Mouse (Mus musculus) cerebellum, adult 2 months (tissue): Measurements from ENCODE around the gene Aldh6a1. TPM values are rescaled to one million over a fixed set of nuclear protein-coding genes. Genes with fewer than 3 reads are reported as not detected.
A peak's percentile ranks its signal among the peaks of the same experiment; 100 is the strongest.

Source experiments
- DNase-seq, 2 experiments: peaks; one replicate each; pipeline ENCODE4 v3.0.0; 2021
- H3K27ac ChIP-seq: fragments of 200-500 bp; 2 replicates; pipeline ENCODE4 v1.5.1; 2012; ENCODE audit warnings: low read length, control low read depth, inconsistent platforms; ENCODE audit not compliant: insufficient read depth
- H3K27me3 ChIP-seq: fragments of 200-500 bp; 2 replicates; pipeline ENCODE4 v1.6.1; 2012; ENCODE audit warnings: inconsistent platforms, mild to moderate bottlenecking, low read length, moderate library complexity; ENCODE audit not compliant: control insufficient read depth, insufficient read depth
- H3K4me1 ChIP-seq: fragments of 200-500 bp; 2 replicates; pipeline ENCODE4 v1.6.1; 2011; ENCODE audit warnings: low read length; ENCODE audit not compliant: control insufficient read depth, insufficient read depth
- H3K4me3 ChIP-seq: fragments of 200-500 bp; replicated peaks from 2 replicates; pipeline ENCODE3; 2011; ENCODE audit warnings: mild to moderate bottlenecking, low read depth, low read length, control low read depth; ENCODE audit not compliant: insufficient read depth
- CTCF ChIP-seq: fragments of 200-500 bp; IDR thresholded peaks from 2 replicates; pipeline ENCODE4 v1.5.1; 2011; ENCODE audit warnings: low read depth, mild to moderate bottlenecking, control low read depth, low read length, moderate library complexity, borderline replicate concordance; ENCODE audit not compliant: insufficient read depth
- POLR2A ChIP-seq: fragments of 200-500 bp; IDR thresholded peaks from 2 replicates; pipeline ENCODE4 v1.6.1; 2011; ENCODE audit warnings: low read length, control low read depth, borderline replicate concordance; ENCODE audit not compliant: insufficient read depth
- WGBS: fragments of 180-500 bp; shearing (Covaris S2); methylation state at CpG from one replicate; pipeline ENCODE4 v1.1.7; 2018; 5-methylcytosine and 5-hydroxymethylcytosine counted together
- polyA plus RNA-seq: library from polyadenylated mRNA; depleted of rRNA; stranded (reverse); fragments of >200 nt; gene quantifications from 2 replicates; pipeline ENCODE4 v1.2.3, GENCODE M21; 2012

Gene Aldh6a1
- polyA plus RNA-seq, 1 experiment: 39.4 TPM

GRCm38 (mm10) chr12:84447386-84447785 is 3.4 kb downstream of the Aldh6a1 start:
- Histone ChIP-seq H3K4me3 (no peak overlapping the region), H3K27ac (no peak overlapping the region), H3K4me1 (no peaks in the 10 kb centered on the region), H3K27me3 (no peaks in the 10 kb centered on the region)
- TF ChIP-seq CTCF: no peak
- TF ChIP-seq POLR2A: no peak
- no peak for DNase-seq
- 78% methylated on average over 1 of the region's 1 CpGs for WGBS

DNA sequence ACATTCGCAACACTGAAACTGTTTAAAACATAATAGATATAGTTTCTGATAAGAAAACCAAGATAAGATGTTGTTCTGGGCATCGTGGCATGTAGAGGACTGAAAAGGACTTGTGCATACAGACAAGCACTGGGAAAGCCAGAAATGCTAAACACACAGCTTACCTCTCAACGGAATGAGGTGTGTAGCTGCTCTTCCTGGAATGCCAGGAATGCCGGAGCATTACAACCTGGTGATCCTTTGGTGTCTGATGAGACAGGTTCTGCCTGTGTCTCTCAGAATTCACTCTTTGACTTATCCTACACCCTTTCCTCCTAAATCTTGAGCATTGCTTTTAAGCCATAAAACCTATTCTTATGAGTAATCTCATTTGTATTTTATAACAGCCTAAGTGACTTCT is 8.3 kb downstream of the Aldh6a1 start:
- TF ChIP-seq CTCF (no peak), POLR2A (no peak)
- Histone ChIP-seq H3K4me3 (no peak overlapping the region), H3K27me3 (no peaks in the 10 kb centered on the region), H3K4me1 (no peaks in the 10 kb centered on the region), H3K27ac (no peak overlapping the region)
- 80% methylated on average over 4 of the region's 4 CpGs for WGBS
- no peak for DNase-seq

- no peaks in the 10 kb centered on the region for H3K4me1 ChIP-seq
- TF ChIP-seq POLR2A (no peak), CTCF (no peak)
- H3K27me3 ChIP-seq: no peaks in the 10 kb centered on the region
- DNase-seq: no peak
- no peak overlapping the region for H3K4me3 ChIP-seq
- 87% methylated on average over 2 of the region's 2 CpGs for WGBS
- no peak overlapping the region for H3K27ac ChIP-seq
Measured at GRCm38 (mm10) chr12:84438697-84439096, 12.1 kb downstream of the Aldh6a1 start.

DNA sequence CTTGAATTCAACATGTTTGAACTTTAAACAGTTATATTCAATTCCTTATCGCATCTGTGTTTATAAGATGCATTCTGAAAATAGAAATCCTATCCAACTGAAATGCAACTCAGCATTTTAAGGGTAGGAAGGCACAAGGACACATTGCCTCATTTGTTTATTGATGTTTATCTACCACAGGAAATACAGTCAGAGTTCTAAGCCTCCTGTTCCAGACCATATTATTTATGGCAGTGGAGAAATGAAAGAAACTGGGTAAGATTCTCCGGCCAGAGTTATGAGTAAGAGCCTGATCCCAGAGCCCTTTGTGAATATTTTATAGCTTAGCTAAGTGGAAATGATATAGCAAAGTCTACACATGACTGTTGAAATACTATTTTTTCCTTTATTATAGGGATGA is 21.0 kb downstream of the Aldh6a1 start:
- H3K4me3 ChIP-seq: no peak overlapping the region
- TF ChIP-seq POLR2A (no peak), CTCF (no peak)
- DNase-seq: no peak
- no peaks in the 10 kb centered on the region for H3K27me3 ChIP-seq
- WGBS: 92% methylated on average over 2 of the region's 2 CpGs
- no peak overlapping the region for H3K27ac ChIP-seq
- H3K4me1 ChIP-seq: no peaks in the 10 kb centered on the region

GRCm38 (mm10) chr12:84423990-84424389 is 26.8 kb downstream of the Aldh6a1 start:
- H3K4me1 ChIP-seq: no peaks in the 10 kb centered on the region
- H3K27ac ChIP-seq: no peak overlapping the region
- H3K27me3 ChIP-seq: no peaks in the 10 kb centered on the region
- TF ChIP-seq CTCF: no peak
- no peak for TF ChIP-seq POLR2A
- no peak for DNase-seq
- 53% methylated on average over 3 of the region's 3 CpGs for WGBS
- no peak overlapping the region for H3K4me3 ChIP-seq

- Histone ChIP-seq H3K27ac (no peak overlapping the region), H3K4me1 (no peaks in the 10 kb centered on the region), H3K27me3 (no peaks in the 10 kb centered on the region), H3K4me3 (peak overlapping the region; percentile 78)
- TF ChIP-seq CTCF (no peak), POLR2A (no peak)
- 42% methylated on average over 18 of the region's 18 CpGs for WGBS
- no peak for DNase-seq
Measured at GRCm38 (mm10) chr12:84417605-84417922, 33.2 kb downstream of the Aldh6a1 start.

- 3% methylated on average over 50 of the region's 50 CpGs for WGBS
- H3K4me1 ChIP-seq: no peaks in the 10 kb centered on the region
- H3K4me3 ChIP-seq: peak within 1 kb of the TSS; percentile 78
- peak; percentile 89 for TF ChIP-seq POLR2A
- TF ChIP-seq CTCF: no peak
- peak within 1 kb of the TSS; percentile 37; the same call in 1 of the 2 replicates for H3K27ac ChIP-seq
- DNase-seq: peak; percentile 84 to 85
- H3K27me3 ChIP-seq: no peaks in the 10 kb centered on the region
Measured at GRCm38 (mm10) chr12:84416834-84417604, 33.8 kb downstream of the Aldh6a1 start, which contains the start of gene Rnf113a2. TSS of gene Rnf113a2 (plus strand) at chr12:84417196.

GRCm38 (mm10) chr12:84408819-84409507 is 41.8 kb downstream of the Aldh6a1 start, which contains the start of the genes Entpd5 and Bbof1:
TSS of gene Entpd5 (minus strand) at chr12:84409029.
TSS of gene Bbof1 (plus strand) at chr12:84409071.
- no peaks in the 10 kb centered on the region for H3K27me3 ChIP-seq
- WGBS: 1% methylated on average over 63 of the region's 63 CpGs
- TF ChIP-seq POLR2A (peak; percentile 64; the same call in 1 of the 2 replicates), CTCF (no peak)
- DNase-seq: peak; percentile 94 to 95
- peak within 1 kb of the TSS; percentile 83 for H3K27ac ChIP-seq
- no peaks in the 10 kb centered on the region; the same call in 1 of the 2 replicates for H3K4me1 ChIP-seq
- peak within 1 kb of the TSS; percentile 80 for H3K4me3 ChIP-seq
